Mouse (Mus musculus) Patski (cell line): ENCODE data around the gene Kmt2c. TPM values are rescaled to one million over a fixed set of nuclear protein-coding genes. Genes with fewer than 3 reads are reported as not detected.

Source experiments
- ATAC-seq: fragments of 100-300 bp; one replicate; pipeline ENCODE4 v1.8.0; 2021
- CTCF ChIA-PET: fragments of 350-600 bp; sonication (Branson Sonifier 250); formaldehyde crosslinking; loops from one replicate; lab custom pipeline; 2022; ENCODE audit warnings: inconsistent platforms; lab: Charles Lee
- POLR2A ChIA-PET: fragments of 350-600 bp; sonication (Branson Sonifier 250); formaldehyde crosslinking; loops from one replicate; lab custom pipeline; 2022; ENCODE audit warnings: antibody characterized with exemption, inconsistent platforms; lab: Charles Lee
- DNase-seq: peaks from one replicate; pipeline ENCODE4 v3.0.0-alpha.2; 2011; ENCODE audit warnings: low read depth, low spot score
- H3K27me3 ChIP-seq: fragments of 371-371 bp; one replicate; pipeline ENCODE4 v1.5.1; 2021
- CTCF ChIP-seq: fragments of 100-300 bp; IDR thresholded peaks from one replicate; pipeline ENCODE4 v1.5.1; 2021
- in situ Hi-C: fragments of 300-500 bp; cut with MboI; formaldehyde crosslinking; loops from 3 replicates; pipeline ENCODE4 v1.11.1; 2018; ENCODE audit warnings: low pct_unique_long_range_greater_than_20kb, mixed read lengths
- polyA plus RNA-seq: library from polyadenylated mRNA; unstranded; gene quantifications from one replicate; pipeline ENCODE4 v1.2.3, GENCODE M21; 2021

Gene Kmt2c
- 18.1 TPM for polyA plus RNA-seq

GRCm38 (mm10) chr5:25498346-25498820 lies at the start of gene Kmt2c:
Gene Kmt2c (minus strand): TSS chr5:25498783.
- in situ Hi-C loops = loop anchor here (5.0 kb wide), 1 partner anchor 34 kb away; no protein-coding TSS in a partner anchor
- ChIA-PET CTCF (interaction anchor here (1.1 to 1.2 kb wide), 2 partner anchors 26 to 69 kb away, joined by 3 read pairs; no protein-coding TSS in a partner anchor), POLR2A (interaction anchor here (1.1 to 6.0 kb wide), 4 partner anchors 25 to 104 kb away, joined by 3 to 32 read pairs (median 8); no protein-coding TSS in a partner anchor)
- DNase-seq = no peak
- H3K27me3 ChIP-seq = no peaks in the 10 kb centered on the region
- no peak for TF ChIP-seq CTCF
- peak; percentile 3 for ATAC-seq

- no peak for TF ChIP-seq CTCF
- no peak for DNase-seq
- ATAC-seq = no peak
- in situ Hi-C loops = no loop called here
- no peaks in the 10 kb centered on the region for H3K27me3 ChIP-seq
- ChIA-PET CTCF (interaction anchor here (0.7 kb wide), 1 partner anchor 11 kb away, joined by 3 read pairs; no protein-coding TSS in a partner anchor), POLR2A (no interaction called here)
These were observed 48.3 kb upstream of the Kmt2c start for GRCm38 (mm10) chr5:25546912-25547311.

GRCm38 (mm10) chr5:25544566-25544965 lies 46.0 kb upstream of the Kmt2c start:
- ATAC-seq = no peak
- H3K27me3 ChIP-seq = no peaks in the 10 kb centered on the region
- no peak for DNase-seq
- no peak for TF ChIP-seq CTCF
- in situ Hi-C loops = no loop called here
- POLR2A ChIA-PET = no interaction called here
- CTCF ChIA-PET = no interaction called here

- in situ Hi-C loops = no loop called here
- no peak for TF ChIP-seq CTCF
- no peaks in the 10 kb centered on the region for H3K27me3 ChIP-seq
- ChIA-PET CTCF (no interaction called here), POLR2A (no interaction called here)
- no peak for DNase-seq
- no peak for ATAC-seq
These were observed 45.5 kb upstream of the Kmt2c start for GRCm38 (mm10) chr5:25544061-25544460.

GRCm38 (mm10) chr5:25541661-25542060 lies 43.1 kb upstream of the Kmt2c start:
- ChIA-PET POLR2A (no interaction called here), CTCF (interaction anchor here (0.9 kb wide), 1 partner anchor 8 kb away, joined by 3 read pairs; no protein-coding TSS in a partner anchor)
- ATAC-seq (no peak), DNase-seq (no peak)
- no peaks in the 10 kb centered on the region for H3K27me3 ChIP-seq
- in situ Hi-C loops = no loop called here
- no peak for TF ChIP-seq CTCF

GRCm38 (mm10) chr5:25540921-25541320 lies 42.3 kb upstream of the Kmt2c start:
- ATAC-seq (no peak), DNase-seq (no peak)
- POLR2A ChIA-PET = no interaction called here
- no peak for TF ChIP-seq CTCF
- H3K27me3 ChIP-seq = no peaks in the 10 kb centered on the region
- in situ Hi-C loops = no loop called here
- CTCF ChIA-PET = no interaction called here

GRCm38 (mm10) chr5:25540412-25540811 lies 41.8 kb upstream of the Kmt2c start:
- no peak for ATAC-seq
- CTCF ChIA-PET = no interaction called here
- H3K27me3 ChIP-seq = no peaks in the 10 kb centered on the region
- TF ChIP-seq CTCF = no peak
- DNase-seq = no peak
- in situ Hi-C loops = no loop called here
- POLR2A ChIA-PET = no interaction called here

GRCm38 (mm10) chr5:25536921-25537409 lies 38.4 kb upstream of the Kmt2c start:
- POLR2A ChIA-PET = no interaction called here
- ATAC-seq (no peak), DNase-seq (no peak)
- no peak for TF ChIP-seq CTCF
- in situ Hi-C loops = no loop called here
- no peaks in the 10 kb centered on the region for H3K27me3 ChIP-seq
- CTCF ChIA-PET = interaction anchor here (0.8 kb wide), 2 partner anchors 10 to 11 kb away, joined by 3 read pairs; no protein-coding TSS in a partner anchor

GRCm38 (mm10) chr5:25536451-25536850 lies 37.9 kb upstream of the Kmt2c start:
- no peak for DNase-seq
- no peak for TF ChIP-seq CTCF
- in situ Hi-C loops = no loop called here
- no peaks in the 10 kb centered on the region for H3K27me3 ChIP-seq
- ATAC-seq = no peak
- CTCF ChIA-PET = interaction anchor here (0.8 kb wide), 2 partner anchors 10 to 11 kb away, joined by 3 read pairs; no protein-coding TSS in a partner anchor
- POLR2A ChIA-PET = no interaction called here

- no peak for TF ChIP-seq CTCF
- in situ Hi-C loops = no loop called here
These were observed 37.0 kb upstream of the Kmt2c start for GRCm38 (mm10) chr5:25535566-25535965.

GRCm38 (mm10) chr5:25533298-25533697 lies 34.7 kb upstream of the Kmt2c start:
- no peak for TF ChIP-seq CTCF
- DNase-seq (no peak), ATAC-seq (no peak)
- in situ Hi-C loops = loop anchor here (5.0 kb wide), 1 partner anchor 36 kb away; the partner anchor contains the start of gene Kmt2c
- H3K27me3 ChIP-seq = no peaks in the 10 kb centered on the region
- ChIA-PET POLR2A (no interaction called here), CTCF (interaction anchor here (1.2 kb wide), 1 partner anchor 9 kb away, joined by 3 read pairs; no protein-coding TSS in a partner anchor)

More at GRCm38 (mm10) chr5:25535566-25535965, 37.0 kb upstream of the Kmt2c start:
- no peaks in the 10 kb centered on the region for H3K27me3 ChIP-seq
- ATAC-seq (no peak), DNase-seq (no peak)
- POLR2A ChIA-PET = interaction anchor here (0.7 kb wide), 1 partner anchor 29 kb away, joined by 3 read pairs; no protein-coding TSS in a partner anchor
- CTCF ChIA-PET = no interaction called here
